Mouse (Mus musculus) forebrain, embryonic 10.5 days (tissue): ENCODE data around the gene Lpcat2. TPM values are rescaled to one million over a fixed set of nuclear protein-coding genes. Genes with fewer than 3 reads are reported as not detected.

ENCODE experiments used
- DNase-seq: peaks from one replicate; pipeline ENCODE4 v3.0.0-alpha.2; 2017; ENCODE audit warnings: low spot score; ENCODE audit errors: extremely low spot score
- H3K27ac ChIP-seq: fragments of 300-500 bp; sonication (generic); 2 replicates; pipeline ENCODE4 v1.5.1; 2016; ENCODE audit warnings: mild to moderate bottlenecking
- H3K27me3 ChIP-seq: fragments of 300-500 bp; sonication (generic); 2 replicates; pipeline ENCODE4 v1.6.1; 2016; ENCODE audit warnings: mild to moderate bottlenecking; ENCODE audit not compliant: poor library complexity, severe bottlenecking
- H3K36me3 ChIP-seq: fragments of 300-500 bp; sonication (generic); replicated peaks from 2 replicates; pipeline ENCODE4 v1.6.1; 2016; ENCODE audit warnings: mild to moderate bottlenecking, moderate library complexity
- H3K4me1 ChIP-seq: fragments of 300-500 bp; sonication (generic); 2 replicates; pipeline ENCODE4 v1.6.1; 2016
- H3K4me3 ChIP-seq: fragments of 300-500 bp; sonication (generic); 2 replicates; pipeline ENCODE4 v1.5.1; 2016; ENCODE audit warnings: mild to moderate bottlenecking, moderate library complexity
- H3K9me3 ChIP-seq: fragments of 300-500 bp; sonication (generic); 2 replicates; pipeline ENCODE4 v1.6.1; 2016; ENCODE audit warnings: mild to moderate bottlenecking, moderate library complexity
- WGBS: fragments of 180-500 bp; shearing (Covaris S2); methylation state at CpG from one replicate; pipeline ENCODE4 v1.1.7; 2016; 5-methylcytosine and 5-hydroxymethylcytosine counted together
- polyA plus RNA-seq: library from polyadenylated mRNA; unstranded; fragments of >200 nt; fragmentation: Nextera tagmentation; extraction: Ambion mirVana; gene quantifications from 2 replicates; pipeline ENCODE4 v1.2.1, GENCODE M21; 2016

The Lpcat2 gene
- polyA plus RNA-seq, 1 experiment from 2014 or later: 3.6 TPM

- no peaks in the 10 kb centered on the region for H3K27me3 ChIP-seq
- H3K4me1 ChIP-seq: no peaks in the 10 kb centered on the region
- no peak overlapping the region for H3K4me3 ChIP-seq
- DNase-seq: no peak
- H3K27ac ChIP-seq: no peak overlapping the region
- H3K9me3 ChIP-seq: no peaks in the 10 kb centered on the region
- no peaks in the 10 kb centered on the region for H3K36me3 ChIP-seq
- 87% methylated on average over 9 of the region's 9 CpGs for WGBS
These were observed 44.5 kb downstream of the Lpcat2 start for GRCm38 (mm10) chr8:92899590-92899989.

- H3K27me3 ChIP-seq: no peaks in the 10 kb centered on the region
- H3K4me3 ChIP-seq: no peak within 1 kb of the TSS
- 96% methylated on average over 5 of the region's 5 CpGs for WGBS
- no peaks in the 10 kb centered on the region for H3K4me1 ChIP-seq
- H3K36me3 ChIP-seq: no peaks in the 10 kb centered on the region
- H3K27ac ChIP-seq: no peak within 1 kb of the TSS
- H3K9me3 ChIP-seq: no peaks in the 10 kb centered on the region
- DNase-seq: no peak
These were observed 46.0 kb downstream of the Lpcat2 start, which contains the start of gene Capns2 for GRCm38 (mm10) chr8:92901107-92901506. Gene Capns2, plus strand, starts transcription at chr8:92901407.

- 87% methylated on average over 2 of the region's 2 CpGs for WGBS
These were observed 47.8 kb downstream of the Lpcat2 start for GRCm38 (mm10) chr8:92902981-92903380.

GRCm38 (mm10) chr8:92903488-92904135, 48.5 kb downstream of the Lpcat2 start:
- Histone ChIP-seq H3K27ac (no peak overlapping the region), H3K9me3 (no peaks in the 10 kb centered on the region), H3K4me3 (no peak overlapping the region), H3K27me3 (no peaks in the 10 kb centered on the region), H3K36me3 (no peaks in the 10 kb centered on the region), H3K4me1 (no peaks in the 10 kb centered on the region)
- 94% methylated on average over 11 of the region's 11 CpGs for WGBS
- DNase-seq: no peak

More at GRCm38 (mm10) chr8:92902981-92903380, 47.8 kb downstream of the Lpcat2 start:
- Histone ChIP-seq H3K36me3 (no peaks in the 10 kb centered on the region), H3K27ac (no peak overlapping the region), H3K9me3 (no peaks in the 10 kb centered on the region), H3K27me3 (no peaks in the 10 kb centered on the region), H3K4me3 (no peak overlapping the region), H3K4me1 (no peaks in the 10 kb centered on the region)
- no peak for DNase-seq

GRCm38 (mm10) chr8:92906553-92906952, 51.4 kb downstream of the Lpcat2 start:
- no peak for DNase-seq
- H3K27me3 ChIP-seq: no peaks in the 10 kb centered on the region
- 97% methylated on average over 9 of the region's 9 CpGs for WGBS
- no peak overlapping the region for H3K4me3 ChIP-seq
- no peaks in the 10 kb centered on the region for H3K9me3 ChIP-seq
- no peaks in the 10 kb centered on the region for H3K36me3 ChIP-seq
- H3K4me1 ChIP-seq: no peaks in the 10 kb centered on the region
- H3K27ac ChIP-seq: no peak overlapping the region

GRCm38 (mm10) chr8:92908448-92908847, 53.3 kb downstream of the Lpcat2 start:
- Histone ChIP-seq H3K27ac (no peak overlapping the region), H3K36me3 (no peaks in the 10 kb centered on the region), H3K4me1 (no peaks in the 10 kb centered on the region), H3K9me3 (no peaks in the 10 kb centered on the region), H3K4me3 (no peak overlapping the region), H3K27me3 (no peaks in the 10 kb centered on the region)
- DNase-seq: no peak
- 89% methylated on average over 2 of the region's 2 CpGs for WGBS

GRCm38 (mm10) chr8:92911477-92911876, 56.3 kb downstream of the Lpcat2 start:
- WGBS: 87% methylated on average over 3 of the region's 3 CpGs
- H3K4me1 ChIP-seq: no peaks in the 10 kb centered on the region

GRCm38 (mm10) chr8:92913396-92913795, 58.3 kb downstream of the Lpcat2 start:
- Histone ChIP-seq H3K27ac (no peak overlapping the region), H3K4me1 (no peaks in the 10 kb centered on the region), H3K9me3 (no peaks in the 10 kb centered on the region), H3K36me3 (no peaks in the 10 kb centered on the region), H3K4me3 (no peak overlapping the region), H3K27me3 (no peaks in the 10 kb centered on the region)
- WGBS: 85% methylated on average over 7 of the region's 7 CpGs
- DNase-seq: no peak

More at GRCm38 (mm10) chr8:92911477-92911876, 56.3 kb downstream of the Lpcat2 start:
- Histone ChIP-seq H3K27ac (no peak overlapping the region), H3K9me3 (no peaks in the 10 kb centered on the region), H3K27me3 (no peaks in the 10 kb centered on the region), H3K4me3 (no peak overlapping the region), H3K36me3 (no peaks in the 10 kb centered on the region)
- no peak for DNase-seq

GRCm38 (mm10) chr8:92916082-92916481, 60.9 kb downstream of the Lpcat2 start:
- Histone ChIP-seq H3K4me1 (no peaks in the 10 kb centered on the region), H3K36me3 (no peaks in the 10 kb centered on the region), H3K4me3 (no peak overlapping the region), H3K9me3 (no peaks in the 10 kb centered on the region), H3K27ac (no peak overlapping the region), H3K27me3 (no peaks in the 10 kb centered on the region)
- no peak for DNase-seq
- 84% methylated on average over 3 of the region's 3 CpGs for WGBS

GRCm38 (mm10) chr8:92921768-92922167, 66.6 kb downstream of the Lpcat2 start:
- WGBS: 84% methylated on average over 3 of the region's 3 CpGs
- no peak overlapping the region for H3K4me3 ChIP-seq
- no peak for DNase-seq
- H3K9me3 ChIP-seq: no peaks in the 10 kb centered on the region
- no peaks in the 10 kb centered on the region for H3K27me3 ChIP-seq
- H3K4me1 ChIP-seq: no peaks in the 10 kb centered on the region
- H3K27ac ChIP-seq: no peak overlapping the region
- H3K36me3 ChIP-seq: no peaks in the 10 kb centered on the region

GRCm38 (mm10) chr8:92928986-92929385, 73.8 kb downstream of the Lpcat2 start:
- no peak for DNase-seq
- no peak overlapping the region for H3K27ac ChIP-seq
- H3K36me3 ChIP-seq: no peaks in the 10 kb centered on the region
- whole genome bisulfite sequencing: 91% methylated on average over 4 of the region's 4 CpGs
- no peaks in the 10 kb centered on the region for H3K4me1 ChIP-seq
- H3K27me3 ChIP-seq: no peaks in the 10 kb centered on the region
- no peaks in the 10 kb centered on the region for H3K9me3 ChIP-seq
- no peak overlapping the region for H3K4me3 ChIP-seq

- no peak overlapping the region for H3K27ac ChIP-seq
- no peaks in the 10 kb centered on the region for H3K36me3 ChIP-seq
- DNase-seq: no peak
- H3K27me3 ChIP-seq: no peaks in the 10 kb centered on the region
- 84% methylated on average over 4 of the region's 4 CpGs for WGBS
- no peak overlapping the region for H3K4me3 ChIP-seq
- no peaks in the 10 kb centered on the region for H3K4me1 ChIP-seq
- no peaks in the 10 kb centered on the region for H3K9me3 ChIP-seq
These were observed 82.9 kb downstream of the Lpcat2 start for GRCm38 (mm10) chr8:92938056-92938455.

- DNase-seq: no peak
- Histone ChIP-seq H3K9me3 (no peaks in the 10 kb centered on the region), H3K4me3 (no peak overlapping the region), H3K4me1 (no peaks in the 10 kb centered on the region), H3K36me3 (no peaks in the 10 kb centered on the region), H3K27ac (no peak overlapping the region), H3K27me3 (no peaks in the 10 kb centered on the region)
- WGBS: 95% methylated on average over 4 of the region's 4 CpGs
These were observed 93.9 kb downstream of the Lpcat2 start for GRCm38 (mm10) chr8:92949071-92949470.
